Mouse (Mus musculus) neural tube, embryonic 14.5 days (tissue): ENCODE results near the gene Dydc1. TPM values are rescaled to one million over a fixed set of nuclear protein-coding genes. Genes with fewer than 3 reads are reported as not detected.

Experiments
- ATAC-seq: fragments of 200-750 bp; cut with Nextera tagmentation; 2 replicates; pipeline ENCODE4 v1.8.0; 2017; ENCODE audit warnings: low read depth, mild to moderate bottlenecking, moderate TSS enrichment, moderate library complexity
- H3K27ac ChIP-seq: fragments of 300-500 bp; sonication (generic); 2 replicates; pipeline ENCODE4 v1.5.1; 2014; ENCODE audit warnings: low read depth, mild to moderate bottlenecking, control low read depth, low read length, moderate library complexity, mixed read lengths
- H3K27me3 ChIP-seq: fragments of 300-500 bp; sonication (generic); 2 replicates; pipeline ENCODE4 v1.6.1; 2014; ENCODE audit warnings: low read length; ENCODE audit not compliant: control insufficient read depth, insufficient read depth
- H3K36me3 ChIP-seq: fragments of 300-500 bp; sonication (generic); 2 replicates; pipeline ENCODE4 v1.6.1; 2014; ENCODE audit warnings: low read length, mixed read lengths; ENCODE audit not compliant: control insufficient read depth, insufficient read depth
- H3K4me1 ChIP-seq: fragments of 300-500 bp; sonication (generic); 2 replicates; pipeline ENCODE4 v1.6.1; 2014; ENCODE audit warnings: low read length; ENCODE audit not compliant: control insufficient read depth, insufficient read depth
- H3K4me2 ChIP-seq: fragments of 300-500 bp; sonication (generic); 2 replicates; pipeline ENCODE4 v1.6.1; 2014; ENCODE audit warnings: mild to moderate bottlenecking, low read depth, low read length, control low read depth
- H3K4me3 ChIP-seq: fragments of 300-500 bp; sonication (generic); 2 replicates; pipeline ENCODE4 v1.5.1; 2014; ENCODE audit warnings: low read depth, low read length, control low read depth, mixed read lengths
- H3K9ac ChIP-seq: fragments of 300-500 bp; sonication (generic); replicated peaks from 2 replicates; pipeline ENCODE4 v1.6.1; 2014; ENCODE audit warnings: low read depth, mild to moderate bottlenecking, control low read depth, low read length, mixed read lengths
- H3K9me3 ChIP-seq: fragments of 300-500 bp; sonication (generic); 2 replicates; pipeline ENCODE4 v1.6.1; 2016; ENCODE audit warnings: low read length; ENCODE audit not compliant: control insufficient read depth
- WGBS: fragments of 180-500 bp; shearing (Covaris S2); extraction: QIAGEN DNeasy Blood & Tissue Kit; methylation state at CpG from one replicate; pipeline ENCODE4 v1.1.7; 2014; 5-methylcytosine and 5-hydroxymethylcytosine counted together
- polyA plus RNA-seq: library from polyadenylated mRNA; unstranded; fragments of >200 nt; fragmentation: Nextera tagmentation; extraction: Ambion mirVana; gene quantifications from 2 replicates; pipeline ENCODE4 v1.2.1, GENCODE M21; 2014

Dydc1 gene
- polyA plus RNA-seq, 1 experiment from 2014 or later = not detected

- H3K4me2 ChIP-seq = no peak overlapping the region
- no peak overlapping the region for H3K9ac ChIP-seq
- H3K4me3 ChIP-seq = no peak overlapping the region
- H3K27ac ChIP-seq = no peak overlapping the region
- no peaks in the 10 kb centered on the region for H3K27me3 ChIP-seq
- no peaks in the 10 kb centered on the region for H3K36me3 ChIP-seq
- no peaks in the 10 kb centered on the region for H3K9me3 ChIP-seq
- 94% methylated on average over 7 of the region's 7 CpGs for WGBS
- H3K4me1 ChIP-seq = no peaks in the 10 kb centered on the region
- ATAC-seq = no peak
Measured at GRCm38 (mm10) chr14:41111031-41111668, 38.4 kb downstream of the Dydc1 start.

- no peak overlapping the region for H3K4me3 ChIP-seq
- H3K27me3 ChIP-seq = no peaks in the 10 kb centered on the region
- no peaks in the 10 kb centered on the region for H3K9me3 ChIP-seq
- no peaks in the 10 kb centered on the region for H3K4me1 ChIP-seq
- H3K9ac ChIP-seq = no peak overlapping the region
- ATAC-seq = no peak
- no peak overlapping the region for H3K27ac ChIP-seq
- no peaks in the 10 kb centered on the region for H3K36me3 ChIP-seq
- WGBS = 76% methylated on average over 4 of the region's 4 CpGs
- H3K4me2 ChIP-seq = no peak overlapping the region
Measured at GRCm38 (mm10) chr14:41112944-41113343, 40.2 kb downstream of the Dydc1 start.

GRCm38 (mm10) chr14:41116271-41116670 lies 43.6 kb downstream of the Dydc1 start:
- Histone ChIP-seq H3K27ac (no peak overlapping the region), H3K9me3 (no peaks in the 10 kb centered on the region), H3K9ac (no peak overlapping the region), H3K36me3 (no peaks in the 10 kb centered on the region), H3K27me3 (no peaks in the 10 kb centered on the region), H3K4me1 (no peaks in the 10 kb centered on the region), H3K4me2 (no peak overlapping the region), H3K4me3 (no peak overlapping the region)
- 88% methylated on average over 3 of the region's 3 CpGs for WGBS
- ATAC-seq = no peak

- Histone ChIP-seq H3K9ac (no peak overlapping the region), H3K27me3 (no peaks in the 10 kb centered on the region), H3K36me3 (no peaks in the 10 kb centered on the region), H3K4me3 (no peak overlapping the region), H3K27ac (no peak overlapping the region), H3K4me2 (no peak overlapping the region), H3K4me1 (no peaks in the 10 kb centered on the region), H3K9me3 (no peaks in the 10 kb centered on the region)
- ATAC-seq = no peak
- 91% methylated on average over 5 of the region's 5 CpGs for WGBS
Measured at GRCm38 (mm10) chr14:41124683-41125082, 52.0 kb downstream of the Dydc1 start.

GRCm38 (mm10) chr14:41127997-41128396 lies 55.3 kb downstream of the Dydc1 start:
- no peak overlapping the region for H3K4me2 ChIP-seq
- no peaks in the 10 kb centered on the region for H3K9me3 ChIP-seq
- H3K4me1 ChIP-seq = no peaks in the 10 kb centered on the region
- no peak overlapping the region for H3K27ac ChIP-seq
- 27% methylated on average over 4 of the region's 4 CpGs for WGBS
- no peaks in the 10 kb centered on the region for H3K27me3 ChIP-seq
- no peak overlapping the region for H3K9ac ChIP-seq
- ATAC-seq = peak; percentile 78
- H3K36me3 ChIP-seq = no peaks in the 10 kb centered on the region
- no peak overlapping the region for H3K4me3 ChIP-seq

- Histone ChIP-seq H3K4me2 (no peak within 1 kb of the TSS), H3K9ac (no peak within 1 kb of the TSS), H3K36me3 (no peaks in the 10 kb centered on the region), H3K4me3 (no peak within 1 kb of the TSS), H3K27ac (no peak within 1 kb of the TSS), H3K27me3 (no peaks in the 10 kb centered on the region), H3K4me1 (no peaks in the 10 kb centered on the region), H3K9me3 (no peaks in the 10 kb centered on the region)
- WGBS = 90% methylated on average over 7 of the region's 7 CpGs
- ATAC-seq = no peak
Measured at GRCm38 (mm10) chr14:41131540-41131939, 58.8 kb downstream of the Dydc1 start, which contains the start of gene Sftpa1. Sftpa1 (plus strand) TSS chr14:41131782.

- no peak for ATAC-seq
- no peaks in the 10 kb centered on the region for H3K4me1 ChIP-seq
- H3K9ac ChIP-seq = no peak overlapping the region
- no peaks in the 10 kb centered on the region for H3K9me3 ChIP-seq
- no peaks in the 10 kb centered on the region for H3K27me3 ChIP-seq
- H3K4me2 ChIP-seq = no peak overlapping the region
- H3K36me3 ChIP-seq = no peaks in the 10 kb centered on the region
- no peak overlapping the region for H3K4me3 ChIP-seq
- no peak overlapping the region for H3K27ac ChIP-seq
Measured at GRCm38 (mm10) chr14:41137006-41137405, 64.3 kb downstream of the Dydc1 start.

- no peaks in the 10 kb centered on the region for H3K9me3 ChIP-seq
- no peak overlapping the region for H3K4me2 ChIP-seq
- H3K9ac ChIP-seq = no peak overlapping the region
- 94% methylated on average over 1 of the region's 1 CpGs for WGBS
- no peaks in the 10 kb centered on the region for H3K4me1 ChIP-seq
- H3K4me3 ChIP-seq = no peak overlapping the region
- H3K27me3 ChIP-seq = no peaks in the 10 kb centered on the region
- H3K27ac ChIP-seq = no peak overlapping the region
- H3K36me3 ChIP-seq = no peaks in the 10 kb centered on the region
- no peak for ATAC-seq
Measured at GRCm38 (mm10) chr14:41140686-41141085, 68.0 kb downstream of the Dydc1 start.
